Mouse (Mus musculus) c-Kit-positive CD71-positive TER-119-negative erythroid progenitor cells, embryonic 14.5 days (primary cell): ENCODE results near the gene Palld.

ENCODE experiments used
- DNase-seq: peaks from one replicate; pipeline ENCODE4 v3.0.0-alpha.2; 2013; ENCODE audit warnings: low read depth

Gene Palld

DNA sequence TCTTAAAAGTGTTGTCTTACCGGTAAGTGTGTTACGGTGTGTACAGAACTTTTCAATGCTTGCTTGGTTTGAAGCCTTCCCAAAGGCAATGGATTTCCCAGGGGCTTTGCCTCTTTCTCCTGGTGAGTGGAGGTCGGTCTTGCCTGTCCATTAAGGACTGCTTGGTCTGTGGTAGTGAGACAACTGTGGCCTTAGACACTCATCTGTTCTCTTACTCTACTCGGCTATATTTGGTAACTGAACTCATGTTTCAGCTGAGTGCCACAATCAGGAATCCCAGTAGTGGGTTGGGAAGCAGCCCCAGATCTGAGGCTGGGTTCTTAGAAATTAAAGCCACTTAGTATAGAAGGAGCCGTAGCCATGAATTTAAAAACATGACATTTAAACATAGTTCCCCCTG, at the start of gene Palld:
Gene Palld, minus strand, starts transcription at position 170 of the 400 bp plus-strand sequence.
- DNase-seq, result no peak

DNA sequence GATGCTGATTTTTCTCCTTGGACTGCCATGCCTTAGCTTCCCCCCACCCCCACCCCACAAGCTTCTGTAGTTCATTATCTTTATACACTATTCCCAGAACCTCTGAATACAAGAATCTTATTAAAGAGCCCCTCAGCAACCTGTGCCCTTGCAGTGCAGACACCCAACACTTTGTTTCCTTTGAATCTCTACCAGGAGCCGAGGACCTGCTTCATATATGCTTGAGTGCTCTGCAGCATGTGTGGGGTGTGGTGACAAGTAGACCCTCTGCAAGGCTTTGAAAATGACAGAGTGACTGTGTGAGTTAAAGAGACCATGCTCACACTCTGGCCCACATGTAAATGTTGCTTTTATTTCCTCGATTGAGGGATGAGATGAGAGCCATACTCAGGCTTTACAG, 35.1 kb upstream of the Palld start:
- DNase-seq, result no peak

DNA sequence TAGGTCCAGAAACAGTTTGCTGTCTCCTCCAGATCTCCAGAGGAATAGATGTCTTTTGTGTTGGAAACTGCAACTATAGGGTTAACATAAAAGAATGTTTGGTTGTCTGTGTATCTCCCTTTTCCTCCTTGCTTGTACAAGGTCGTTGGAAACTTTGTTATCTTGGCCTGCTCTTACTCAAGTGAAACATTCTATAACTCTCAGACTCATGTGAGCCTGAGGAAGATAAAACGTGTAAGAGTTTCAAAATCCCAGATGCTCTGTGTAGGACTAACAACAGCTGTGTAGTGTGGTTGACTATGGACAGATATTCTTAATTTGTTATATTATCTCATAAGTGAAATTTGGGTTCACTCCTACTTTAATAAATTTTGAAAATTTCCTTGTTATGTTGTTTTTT, 30.8 kb upstream of the Palld start:
- DNase-seq, result no peak

DNA sequence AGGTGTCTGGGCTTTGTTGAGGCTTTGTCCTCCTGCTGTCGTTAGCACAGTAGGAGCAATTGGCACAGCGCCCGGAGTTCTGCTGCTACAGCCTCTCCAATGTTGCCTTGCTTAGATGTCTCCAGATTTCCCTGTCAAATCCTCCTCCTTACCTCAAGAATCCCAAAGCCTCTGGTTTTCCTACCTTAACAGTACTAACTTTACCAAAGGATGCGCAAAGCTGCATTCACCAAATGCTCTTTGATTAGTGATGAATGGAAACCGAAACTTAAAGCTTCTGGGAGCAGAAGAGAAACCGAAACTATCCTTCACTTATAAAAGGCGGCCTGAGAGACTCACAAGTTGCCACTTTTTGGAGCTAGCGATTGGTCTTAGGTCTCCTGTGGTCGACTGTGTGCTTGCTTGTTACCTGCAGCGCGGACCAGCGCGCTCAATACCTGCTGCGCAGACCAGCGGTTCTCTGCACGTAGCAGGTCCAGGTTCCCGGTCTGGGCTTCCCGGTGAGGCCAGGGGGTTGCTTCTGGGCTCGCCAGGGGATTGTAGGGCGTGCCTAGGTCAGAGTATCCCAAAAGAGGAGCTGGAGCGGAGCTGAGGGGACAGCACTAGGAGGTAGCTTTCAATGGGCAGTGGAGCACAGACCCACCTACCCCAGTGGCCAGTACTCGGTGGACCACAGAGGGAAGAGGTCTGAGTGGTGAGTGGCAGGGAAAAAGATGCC, 25.4 kb upstream of the Palld start, which contains the start of gene Ddx60:
Gene Ddx60, plus strand, starts transcription at position 311 of the 718 bp plus-strand sequence.
- DNase-seq, result peak; percentile 1

DNA sequence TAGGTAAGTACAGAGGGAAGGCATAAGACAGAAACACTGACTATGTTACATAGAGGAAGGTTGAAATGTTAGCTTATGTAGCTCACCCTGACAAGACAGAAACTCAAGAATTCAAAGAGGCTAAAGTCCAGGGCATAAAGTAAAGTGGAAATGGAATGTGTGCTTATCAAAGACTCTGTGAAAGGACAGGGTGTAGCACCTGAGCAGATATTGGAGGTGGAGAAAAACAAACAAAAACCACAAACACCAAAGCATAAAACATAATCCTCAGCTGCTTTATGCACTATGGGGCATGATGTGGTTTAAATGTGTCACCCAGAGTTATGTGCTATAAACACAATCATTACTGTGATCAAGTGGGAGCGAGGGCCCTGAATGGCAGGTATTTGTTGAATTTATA, 22.0 kb upstream of the Palld start:
- no peak for DNase-seq

DNA sequence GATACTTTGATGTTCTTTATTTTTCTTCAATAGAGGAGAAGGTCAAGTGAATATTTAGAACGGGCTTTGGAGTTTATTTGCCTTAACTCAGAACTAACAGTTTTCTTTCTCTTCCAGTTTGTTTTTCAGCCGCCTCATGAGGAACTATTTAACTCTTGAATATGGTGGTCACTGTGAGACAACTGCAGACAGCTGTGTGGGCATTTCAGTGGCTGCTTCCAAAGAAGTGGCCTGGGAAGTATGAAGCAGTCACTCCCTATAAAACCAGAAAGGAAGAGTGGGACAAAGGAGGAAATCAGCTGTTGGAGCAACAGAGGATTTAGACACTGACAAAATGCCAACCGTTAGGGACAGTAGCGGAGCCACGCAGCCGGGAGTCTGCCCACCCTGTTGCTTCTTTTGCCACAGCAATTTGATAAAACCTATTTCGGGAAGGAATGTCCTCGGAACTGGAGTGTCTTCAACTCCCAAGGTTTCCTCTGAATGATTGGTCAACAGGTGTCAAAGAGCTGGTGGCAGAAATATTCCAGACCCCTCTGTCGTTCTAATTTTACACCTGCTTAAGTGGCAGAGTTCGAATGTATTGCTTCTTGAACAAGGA, 19.1 kb upstream of the Palld start:
- DNase-seq, result no peak

DNA sequence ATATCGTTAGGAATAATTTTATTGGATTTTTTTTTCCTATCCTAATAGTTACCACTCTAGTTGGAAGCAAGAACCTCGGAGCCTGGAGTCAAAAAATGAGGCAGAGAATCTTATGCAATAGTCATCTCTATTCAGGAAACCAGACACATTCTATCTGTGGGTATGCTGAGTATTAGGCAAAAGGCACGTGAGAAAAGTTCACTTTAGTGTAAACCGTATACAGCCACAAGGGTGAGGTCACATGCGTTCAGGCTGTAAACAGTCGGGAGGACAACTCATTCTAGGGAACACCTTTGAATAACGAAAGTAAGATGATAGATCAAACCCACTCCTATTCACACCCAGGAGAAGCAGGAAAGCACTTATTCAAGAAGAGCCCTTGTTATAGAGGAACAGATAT, 17.9 kb upstream of the Palld start:
- no peak for DNase-seq

DNA sequence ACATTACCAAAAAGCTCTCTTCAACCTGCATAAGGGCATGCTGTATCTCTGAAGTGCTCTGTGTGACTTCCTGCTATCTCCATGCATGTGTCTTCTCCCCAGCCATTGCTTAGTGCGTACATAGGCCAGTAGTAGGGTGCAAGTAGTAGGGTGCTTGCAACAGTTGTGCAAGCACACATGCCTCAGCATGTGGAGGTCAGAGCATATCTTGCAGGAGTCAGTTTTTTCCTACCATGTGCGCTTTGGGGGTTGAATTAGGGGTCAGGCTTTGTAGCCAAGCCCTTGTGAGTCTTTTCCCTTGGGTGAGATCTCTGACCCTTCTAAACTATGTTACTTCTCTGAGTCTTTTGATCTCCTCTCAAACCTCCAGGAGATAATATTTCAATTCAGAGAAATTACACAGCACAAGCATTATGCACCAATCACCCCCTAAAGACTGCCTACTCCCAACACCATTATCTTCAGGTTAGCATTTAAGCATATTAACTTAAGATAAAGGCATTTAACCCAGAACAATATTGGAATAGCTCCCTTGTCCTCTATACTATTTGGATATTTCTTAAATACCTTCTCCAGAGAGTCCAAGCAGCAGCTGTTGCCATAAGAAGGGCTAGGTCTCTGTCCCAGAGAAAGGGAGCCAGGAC, 16.8 kb upstream of the Palld start:
- DNase-seq, result no peak

DNA sequence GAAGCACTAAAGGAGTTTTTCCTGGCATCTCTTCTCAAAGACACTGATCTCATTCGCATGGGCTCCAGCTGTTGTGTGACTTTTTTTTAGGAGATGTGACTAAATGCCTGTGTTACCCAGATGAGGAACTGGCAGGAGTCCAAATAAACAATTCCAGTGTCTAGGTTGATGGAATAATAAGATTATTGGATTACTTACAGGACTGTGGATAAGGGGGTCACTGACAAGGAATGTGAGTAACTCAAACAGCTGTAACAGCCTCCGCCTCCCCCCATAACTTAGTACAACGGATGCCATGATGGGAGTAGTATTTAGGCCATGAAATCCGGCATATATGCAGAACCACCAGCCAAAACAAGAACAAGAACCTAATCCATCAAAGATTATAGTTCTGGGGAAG, 14.8 kb upstream of the Palld start:
- no peak for DNase-seq

DNA sequence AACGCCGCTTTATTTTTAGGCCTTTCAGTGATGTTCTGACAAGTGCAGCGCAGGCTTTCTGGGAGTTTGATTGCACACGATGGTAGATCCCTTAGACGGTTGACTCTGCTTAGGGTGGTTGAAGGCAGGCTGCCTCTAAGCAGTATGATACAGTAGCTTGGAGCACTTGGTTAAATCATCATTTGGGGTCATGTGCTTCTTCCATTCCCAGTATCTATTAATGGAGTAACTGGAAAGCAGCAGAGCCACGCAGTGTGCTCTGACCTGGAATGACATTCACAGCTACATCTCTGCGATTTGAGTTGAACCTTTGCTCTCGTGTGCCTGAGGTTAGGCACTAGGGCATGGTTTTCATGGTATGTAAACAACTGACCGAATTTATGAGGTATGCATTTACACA, 11.5 kb upstream of the Palld start:
- no peak for DNase-seq

DNA sequence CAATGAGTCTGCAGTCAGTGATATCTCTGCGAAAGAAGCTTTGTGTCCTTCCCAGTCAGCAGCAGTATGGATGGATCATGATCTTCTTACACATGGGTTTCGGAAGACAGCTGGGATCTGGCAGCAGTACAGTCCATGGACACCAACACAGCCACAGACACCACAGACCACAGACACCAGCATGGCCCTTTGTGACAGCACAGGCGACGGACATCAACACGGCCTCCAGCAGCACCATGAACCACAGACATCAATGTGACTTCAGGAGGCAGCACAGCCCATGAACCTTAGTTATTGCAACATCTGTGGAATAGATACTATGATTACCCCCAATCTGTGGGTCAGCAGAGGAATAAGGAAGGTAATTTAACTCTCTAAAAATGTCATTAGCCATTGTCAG, 10.3 kb upstream of the Palld start:
- no peak for DNase-seq

DNA sequence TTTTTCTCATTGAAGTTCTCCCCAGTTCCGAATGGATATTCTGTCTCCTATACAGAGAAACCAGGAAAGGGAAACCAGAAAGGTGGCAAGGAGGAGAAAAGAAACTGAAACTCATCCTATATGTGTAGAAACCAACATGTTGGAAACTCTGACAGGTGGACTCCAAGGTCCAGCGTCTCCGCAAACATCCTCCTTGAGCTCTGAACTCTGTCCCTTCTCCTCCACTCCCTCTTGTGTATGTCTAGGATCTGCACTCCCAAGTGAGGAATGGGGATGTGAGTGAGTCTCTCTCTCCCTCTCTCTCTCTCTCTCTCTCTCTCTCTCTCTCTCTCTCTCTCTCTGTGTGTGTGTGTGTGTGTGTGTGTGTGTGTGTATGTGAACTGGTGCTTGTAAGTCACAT, 6.8 kb upstream of the Palld start:
- no peak for DNase-seq

DNA sequence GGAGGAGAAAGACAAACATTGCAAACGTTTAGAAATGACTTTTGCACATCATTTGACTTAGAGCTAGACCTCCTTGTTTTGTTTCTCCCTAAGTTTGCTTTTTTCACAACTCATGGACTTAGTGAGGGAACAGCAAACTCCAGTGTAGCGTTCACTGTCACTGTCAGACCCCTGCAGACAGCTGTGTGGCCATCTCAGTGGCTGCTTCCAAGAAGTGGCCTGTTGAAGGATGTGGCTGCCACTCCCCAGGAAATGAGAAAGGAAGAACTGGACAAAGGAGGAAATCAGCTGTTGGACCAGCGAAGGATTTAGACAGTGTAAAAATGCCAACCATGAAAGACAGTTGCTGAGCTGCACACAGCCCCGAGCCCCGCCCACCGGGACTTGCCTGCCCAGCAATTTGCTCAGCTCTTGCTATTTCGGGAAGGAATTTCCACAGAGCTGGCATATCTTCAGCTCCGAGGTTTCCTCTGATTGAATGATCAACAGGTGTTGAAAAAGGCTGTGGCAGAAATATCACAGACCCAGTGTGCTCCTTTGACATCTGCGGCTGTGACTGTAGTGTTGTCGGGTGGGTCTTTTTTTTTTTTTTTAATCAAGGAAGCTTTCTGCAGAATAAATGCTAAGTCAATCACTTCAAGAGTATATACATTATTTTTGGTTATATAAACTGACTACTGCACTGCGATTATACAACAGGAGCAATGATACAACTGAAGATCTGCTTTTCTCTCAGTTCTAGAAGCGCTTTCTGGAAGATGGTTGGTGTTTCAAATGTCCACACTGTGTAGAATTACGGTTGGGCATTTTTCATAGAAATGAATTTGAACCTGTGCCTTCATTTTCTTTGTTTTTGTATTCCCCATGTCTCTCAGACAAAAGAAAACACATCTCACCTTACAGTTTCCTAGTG, 6.1 kb upstream of the Palld start:
- DNase-seq, result no peak

DNA sequence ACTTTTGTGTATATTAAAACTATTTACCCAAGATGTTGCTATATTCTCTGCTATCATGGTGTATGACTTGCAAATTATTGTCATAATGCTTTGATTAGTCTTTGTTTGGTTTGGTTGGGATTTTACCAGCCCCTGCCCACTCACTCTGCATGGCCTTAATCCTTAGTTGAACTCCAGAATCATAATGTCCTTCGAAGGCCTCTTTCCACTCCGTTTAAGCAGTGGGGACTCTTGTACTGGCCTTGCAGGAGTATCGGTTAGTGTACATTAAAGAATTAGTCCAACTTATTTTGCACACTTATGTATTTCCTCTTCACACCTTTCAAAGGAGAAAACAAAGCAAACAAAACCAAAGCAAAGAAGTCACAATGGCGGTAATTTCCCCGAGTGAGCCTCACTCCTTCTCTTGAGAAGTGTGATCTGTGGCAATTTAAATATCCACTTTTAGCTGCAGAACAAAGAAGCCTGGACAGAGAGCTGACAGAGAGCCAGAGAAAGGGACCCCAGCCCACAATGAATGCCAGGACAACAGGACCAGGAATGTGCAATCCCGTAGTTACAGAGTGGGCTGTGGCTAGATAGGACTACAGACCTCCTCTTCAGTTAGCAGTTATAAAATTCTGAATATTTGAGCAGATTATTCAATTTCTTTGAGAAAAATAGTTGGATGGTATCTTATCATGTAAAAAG, 1.3 kb downstream of the Palld start:
- DNase-seq, result no peak

DNA sequence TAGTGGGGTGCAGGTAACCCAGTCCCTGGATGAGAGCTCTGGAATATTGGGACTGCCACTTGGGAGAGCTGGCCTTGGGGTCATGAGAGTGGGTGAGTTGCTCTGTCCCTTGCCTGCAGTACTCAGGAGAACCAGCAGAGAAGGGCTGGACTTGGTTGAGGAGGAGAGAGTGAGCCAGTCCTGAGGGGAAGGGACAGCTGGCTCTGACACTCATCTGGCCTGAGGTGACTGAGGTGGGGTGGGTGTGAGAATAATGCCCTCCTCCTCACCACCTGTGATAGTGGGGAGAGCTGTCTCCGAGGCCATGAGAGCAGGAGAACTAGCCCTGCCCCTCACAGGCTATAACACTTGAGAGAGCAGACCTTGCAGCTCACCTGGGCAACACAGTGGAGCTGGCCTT, 5.1 kb downstream of the Palld start:
- no peak for DNase-seq

DNA sequence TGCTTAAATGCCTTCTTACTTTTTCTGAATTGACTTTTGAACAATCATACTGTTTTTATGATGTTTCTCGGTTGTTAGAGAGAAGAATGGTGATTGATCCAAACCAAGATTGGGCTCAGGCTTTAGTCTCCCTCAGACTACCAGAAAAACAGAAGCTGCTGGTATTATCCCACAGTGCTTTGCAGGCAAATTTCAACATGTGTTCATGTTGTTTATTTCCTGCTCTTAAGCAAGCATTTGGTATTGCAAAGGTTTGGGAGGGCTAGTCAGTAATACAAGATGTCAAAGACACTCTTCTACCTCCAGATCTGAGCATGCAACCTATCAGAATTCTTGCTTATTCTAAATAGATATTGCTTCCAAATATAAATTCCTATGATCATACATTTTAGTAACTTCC, 5.7 kb downstream of the Palld start:
- no peak for DNase-seq

DNA sequence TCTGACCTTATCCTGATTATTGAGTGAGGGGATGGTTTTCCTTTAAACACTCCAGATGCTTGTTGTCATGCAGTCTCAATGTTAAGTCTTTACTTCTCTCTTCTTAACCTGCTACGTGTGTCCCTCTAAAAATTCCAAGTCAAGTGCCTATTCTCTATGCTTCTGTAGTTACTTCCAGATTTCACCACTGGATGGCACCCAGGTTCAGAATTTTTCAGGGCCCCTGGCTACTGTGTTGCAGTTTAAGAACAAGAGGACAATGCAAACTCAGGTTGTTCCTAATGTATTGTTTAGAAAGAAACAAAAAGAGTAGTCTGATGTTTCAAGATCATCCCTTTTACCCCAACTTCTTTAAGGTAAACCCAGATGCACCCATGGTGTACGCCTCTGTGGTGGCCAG, 8.4 kb downstream of the Palld start:
- no peak for DNase-seq

DNA sequence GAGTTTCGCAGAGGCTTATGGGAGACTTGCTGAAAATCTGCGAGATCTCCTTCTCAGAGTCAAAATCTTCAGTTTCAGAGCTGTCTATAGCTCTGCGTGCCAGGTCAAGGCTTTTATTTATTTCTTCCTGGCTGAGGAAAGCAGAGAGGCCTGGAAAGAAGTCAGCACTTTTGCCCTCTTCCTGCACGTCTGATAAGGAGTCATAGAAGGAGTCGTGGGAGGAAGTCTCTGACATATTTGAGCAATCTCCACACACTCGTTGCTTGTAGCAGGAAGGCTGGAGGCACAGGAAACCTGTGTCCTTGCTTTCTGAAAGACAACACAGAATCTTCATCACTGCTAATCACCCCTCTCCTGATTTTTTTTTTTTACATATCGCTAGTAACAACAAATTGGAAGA, 24.9 kb downstream of the Palld start:
- DNase-seq, result no peak

DNA sequence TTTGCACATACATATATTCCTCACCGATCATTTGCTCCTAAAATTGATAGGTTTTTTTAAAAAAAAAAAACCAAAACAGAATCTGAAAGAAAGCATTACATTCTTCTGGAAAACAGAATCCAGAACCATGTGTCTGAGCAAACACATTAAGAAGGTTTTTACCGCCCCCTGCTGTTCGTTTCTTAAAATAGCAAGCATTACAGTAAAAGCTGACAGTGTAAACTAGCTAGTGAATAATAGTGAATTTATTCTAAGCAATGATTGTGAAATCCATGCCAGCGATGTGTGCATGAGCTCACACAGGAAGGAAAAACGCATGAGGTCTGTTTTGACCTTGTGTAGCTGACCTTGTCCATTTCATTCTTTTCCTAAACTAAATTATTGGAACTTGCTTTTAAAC, 27.2 kb downstream of the Palld start:
- DNase-seq, result peak; percentile 37

DNA sequence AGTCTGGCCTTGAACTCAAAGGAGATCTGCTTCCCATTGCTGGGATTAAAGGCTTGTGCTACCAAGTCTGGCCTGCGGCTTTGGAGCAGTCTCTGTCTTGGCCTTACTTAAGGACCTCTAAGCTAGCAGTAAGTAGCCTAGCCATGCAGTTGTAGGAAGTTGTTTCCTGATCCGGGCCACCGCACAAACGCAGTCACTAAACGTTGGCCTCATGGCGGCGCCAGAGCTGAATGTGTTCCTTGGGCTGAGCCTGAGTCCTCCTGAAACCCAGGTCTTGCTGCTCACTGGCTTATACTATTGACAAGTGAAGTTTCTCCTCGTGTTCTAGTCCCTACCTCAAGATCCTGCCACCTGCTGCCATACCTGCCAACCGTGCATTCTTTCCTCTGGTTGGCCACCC, 28.5 kb downstream of the Palld start:
- DNase-seq, result no peak

DNA sequence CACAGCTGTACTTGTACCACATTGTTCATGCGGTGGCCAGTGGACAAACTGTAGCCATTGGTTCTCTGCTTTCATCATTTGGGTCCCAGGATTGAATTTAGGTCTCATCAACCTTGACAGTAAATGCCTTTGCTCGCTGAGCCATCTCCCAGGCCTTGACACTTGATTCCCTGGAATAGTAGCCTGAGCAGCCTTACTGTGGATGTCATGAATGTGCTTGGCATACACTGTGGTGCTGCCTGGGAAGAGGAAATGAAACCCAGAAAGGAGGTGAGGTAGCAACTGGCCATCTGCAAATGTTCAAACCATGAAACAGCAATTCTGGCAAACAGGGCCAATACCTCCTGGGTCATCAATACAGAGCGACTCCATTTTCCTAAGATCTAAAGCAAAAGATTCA, 34.0 kb downstream of the Palld start:
- no peak for DNase-seq

DNA sequence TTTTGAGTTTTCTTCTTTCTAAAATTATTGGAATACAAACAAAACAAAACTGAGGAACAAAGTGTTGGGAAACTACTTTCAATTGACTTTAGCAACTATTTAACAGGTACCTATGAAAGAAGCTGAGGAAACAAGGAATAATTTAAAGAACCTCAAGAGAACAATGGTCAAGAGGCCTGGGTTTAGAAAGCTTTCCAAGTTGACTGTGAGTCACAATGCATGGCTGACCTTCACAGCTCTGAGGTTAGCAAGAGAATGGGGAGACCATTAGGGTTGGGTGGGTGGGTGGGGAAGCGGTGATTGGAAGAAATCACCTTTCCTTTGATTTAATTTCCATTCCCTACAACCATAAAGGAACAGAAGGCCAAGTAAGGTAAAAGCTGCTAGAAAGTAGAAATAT, 35.6 kb downstream of the Palld start:
- DNase-seq, result no peak
